8 mouse cellular contexts compared by ENCODE assay signal in genomic region chr11:54264542-54264941, GRCm38 (mm10). TPM values are rescaled to one million over a fixed set of nuclear protein-coding genes. Genes with fewer than 3 reads are reported as not detected.
A peak's percentile ranks its signal among the peaks of the same experiment; 100 is the strongest.
DNase-seq lines count a peak whose midpoint lies in the region; ATAC-seq and TF ChIP-seq lines count a peak whose summit lies in the region.

No protein-coding gene starts in this region.

- no peak for ATAC-seq in kidney, postnatal 0 days (replicated peaks; ENCODE audit: low FRiP score, low read depth)
- ATAC-seq in kidney, embryonic 14.5 days (ENCODE audit: low FRiP score, low TSS enrichment): no peak

- H3K9ac ChIP-seq in kidney, postnatal 0 days (ENCODE audit: low read depth, low read length): no peak overlapping the region
- no peak overlapping the region for H3K9ac ChIP-seq in kidney, embryonic 14.5 days (ENCODE audit: low read depth, low read length)

- intact Hi-C loops in left cerebral cortex, postnatal 14 days (cut with DNase I): no loop called here

- DNase-seq in kidney, postnatal 0 days (ENCODE audit: low spot score): peak; percentile 72
- DNase-seq in MN1 (ENCODE audit: low spot score): peak; percentile 59
- DNase-seq in cerebellum, adult 11-12 months: peak; percentile 35
- DNase-seq in gonadal fat pad, adult 2 months (ENCODE audit: low read depth): peak; percentile 3
- peak; percentile 50 to 69 for DNase-seq in left cerebral cortex, postnatal 14 days (ENCODE audit: low spot score in 2 of 2)
- DNase-seq in retina, adult 2 months (ENCODE audit: low read depth, low spot score): peak; percentile 54
- no peak for DNase-seq in ovary, postnatal 10 days (ENCODE audit: low spot score)

- H3K27me3 ChIP-seq in kidney, postnatal 0 days (ENCODE audit: insufficient read depth, low read length): no peaks in the 10 kb centered on the region
- no peaks in the 10 kb centered on the region for H3K27me3 ChIP-seq in kidney, embryonic 14.5 days (ENCODE audit: control insufficient read depth, insufficient read depth, low read length)

- no peaks in the 10 kb centered on the region for H3K9me3 ChIP-seq in kidney, postnatal 0 days (replicated peaks; ENCODE audit: low read length)
- H3K9me3 ChIP-seq in kidney, embryonic 14.5 days (ENCODE audit: control insufficient read depth, low read length): no peaks in the 10 kb centered on the region

- H3K4me1 ChIP-seq in kidney, postnatal 0 days (replicated peaks; ENCODE audit: insufficient read depth, low read length): no peaks in the 10 kb centered on the region
- H3K4me1 ChIP-seq in kidney, embryonic 14.5 days (ENCODE audit: control insufficient read depth, insufficient read depth, low read length): no peaks in the 10 kb centered on the region

- WGBS in kidney, postnatal 0 days: 51% methylated on average over 2 of the region's 2 CpGs
- WGBS in kidney, embryonic 14.5 days: 50% methylated on average over 2 of the region's 2 CpGs

- H3K4me2 ChIP-seq in kidney, postnatal 0 days (ENCODE audit: low read length): no peak overlapping the region
- H3K4me2 ChIP-seq in kidney, embryonic 14.5 days (replicated peaks; ENCODE audit: low read depth, low read length): no peak overlapping the region

- peak; percentile 83 for TF ChIP-seq CTCF in kidney, postnatal 0 days (IDR thresholded peaks at IDR 0.05; ENCODE audit: low read depth)

- no peak overlapping the region for H3K27ac ChIP-seq in kidney, postnatal 0 days
- no peak overlapping the region for H3K27ac ChIP-seq in kidney, embryonic 14.5 days (ENCODE audit: low read depth, low read length)

- H3K36me3 ChIP-seq in kidney, postnatal 0 days (ENCODE audit: insufficient read depth, low read length): no peaks in the 10 kb centered on the region
- H3K36me3 ChIP-seq in kidney, embryonic 14.5 days (ENCODE audit: control insufficient read depth, insufficient read depth, low read length): no peaks in the 10 kb centered on the region

- H3K4me3 ChIP-seq in kidney, postnatal 0 days (replicated peaks; ENCODE audit: low read depth, low read length): no peak overlapping the region
- no peak overlapping the region for H3K4me3 ChIP-seq in kidney, embryonic 14.5 days (ENCODE audit: low read length)

RNA-seq across cellular contexts. Expression of gene Il3, which starts 2.5 kb away (rescaled TPM):
- polyA plus RNA-seq in kidney, postnatal 0 days (2015; fragmentation: Nextera tagmentation; extraction: Ambion mirVana): not detected in 2 replicates
- polyA plus RNA-seq in kidney, embryonic 14.5 days (2014; fragmentation: Nextera tagmentation; extraction: Ambion mirVana): not detected in 2 replicates
- polyA plus RNA-seq in gonadal fat pad, adult 2 months (2012; rRNA removed): not detected in 2 replicates
- not detected for total RNA-seq in left cerebral cortex, postnatal 14 days (2021)

RNA-seq across cellular contexts. Expression of gene Csf2, which starts 15.1 kb away (rescaled TPM):
- not detected in 2 replicates for polyA plus RNA-seq in kidney, postnatal 0 days (2015; fragmentation: Nextera tagmentation; extraction: Ambion mirVana)
- polyA plus RNA-seq in kidney, embryonic 14.5 days (2014; fragmentation: Nextera tagmentation; extraction: Ambion mirVana): not detected in 2 replicates
- polyA plus RNA-seq in gonadal fat pad, adult 2 months (2012; rRNA removed): not detected in 2 replicates
- not detected for total RNA-seq in left cerebral cortex, postnatal 14 days (2021)

RNA-seq across cellular contexts. Expression of gene Acsl6, which starts 39.1 kb away (rescaled TPM):
- polyA plus RNA-seq in kidney, postnatal 0 days (2015; fragmentation: Nextera tagmentation; extraction: Ambion mirVana): 0.64 and 0.75 TPM in 2 replicates
- 0.37 and 1.3 TPM in 2 replicates for polyA plus RNA-seq in kidney, embryonic 14.5 days (2014; fragmentation: Nextera tagmentation; extraction: Ambion mirVana)
- 0.69 and 0.82 TPM in 2 replicates for polyA plus RNA-seq in gonadal fat pad, adult 2 months (2012; rRNA removed)
- total RNA-seq in left cerebral cortex, postnatal 14 days (2021): 100 to 1,000 TPM; 183 to 184 TPM
